In the genomic region with DNA sequence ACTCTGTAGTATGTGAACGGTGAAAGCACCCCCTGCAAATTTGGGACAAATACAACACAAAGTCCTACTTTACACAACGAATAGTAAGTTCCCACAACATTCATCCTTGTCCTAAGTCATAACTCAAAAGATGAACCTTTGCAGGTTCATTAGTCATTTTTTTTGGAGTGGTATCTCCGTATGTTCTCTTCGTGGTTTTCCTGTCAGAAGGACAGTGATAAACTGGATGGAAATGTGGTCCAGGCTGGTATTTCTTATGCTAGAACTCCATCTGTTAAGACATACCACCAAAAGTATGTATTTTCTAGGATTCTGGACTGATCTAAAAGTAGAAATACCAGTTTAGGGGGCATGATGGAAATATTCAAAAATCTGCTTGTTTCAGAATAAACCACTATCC, we compare ENCODE assay signal across 9 mouse cellular contexts. TPM values are rescaled to one million over a fixed set of nuclear protein-coding genes. Genes with fewer than 3 reads are reported as not detected.
DNase-seq lines count a peak whose midpoint lies in the region; ATAC-seq and TF ChIP-seq lines count a peak whose summit lies in the region.
"Had no signal": no experiment of that assay in that cellular context is flagged by ENCODE, and none has a peak within 500 bp of the region (broad histone marks: within the 10 kb centered on the region; RNA-seq: fewer than 3 reads in every experiment).

No protein-coding gene starts in this region.

- WGBS in lung, embryonic 16.5 days, result 66% methylated on average over 4 of the region's 4 CpGs
- 88% methylated on average over 4 of the region's 4 CpGs for WGBS in forebrain, embryonic 12.5 days
- WGBS in limb, embryonic 13.5 days, result 85% methylated on average over 4 of the region's 4 CpGs
- 68% methylated on average over 4 of the region's 4 CpGs for WGBS in small intestine, adult 2 months

- H3K4me2 ChIP-seq in lung, embryonic 16.5 days (ENCODE audit: low read depth, low read length), result peak overlapping the region; percentile 67
- H3K4me2 ChIP-seq in forebrain, embryonic 12.5 days, result peak overlapping the region; percentile 95
- peak overlapping the region; percentile 80 for H3K4me2 ChIP-seq in limb, embryonic 13.5 days (replicated peaks)

- H3K9ac ChIP-seq in lung, embryonic 16.5 days (ENCODE audit: low read length), result peak overlapping the region; percentile 81
- H3K9ac ChIP-seq in forebrain, embryonic 12.5 days, result no peak overlapping the region
- H3K9ac ChIP-seq in limb, embryonic 13.5 days, result peak overlapping the region; percentile 86; the same call in 1 of the 2 replicates

- ATAC-seq in lung, embryonic 16.5 days (ENCODE audit: low read depth), result no peak
- ATAC-seq in forebrain, embryonic 12.5 days (ENCODE audit: low FRiP score), result no peak
- no peak for ATAC-seq in limb, embryonic 13.5 days (ENCODE audit: low FRiP score, low read depth)

- TF ChIP-seq POLR2A in small intestine, adult 2 months (IDR thresholded peaks at IDR 0.05; ENCODE audit: low read depth, low read length), result no peak

- H3K27me3 ChIP-seq in lung, embryonic 16.5 days (ENCODE audit: control insufficient read depth, insufficient read depth, low read depth, low read length), result no peaks in the 10 kb centered on the region
- H3K27me3 ChIP-seq in forebrain, embryonic 12.5 days, result no peaks in the 10 kb centered on the region
- no peaks in the 10 kb centered on the region for H3K27me3 ChIP-seq in limb, embryonic 13.5 days
- no peaks in the 10 kb centered on the region for H3K27me3 ChIP-seq in small intestine, adult 2 months (ENCODE audit: control insufficient read depth, insufficient read depth, low read length)

- peak overlapping the region; percentile 87 for H3K4me3 ChIP-seq in lung, embryonic 16.5 days (ENCODE audit: low read length)
- H3K4me3 ChIP-seq in forebrain, embryonic 12.5 days (replicated peaks), result peak overlapping the region; percentile 69; the same call in 1 of the 2 replicates
- peak overlapping the region; percentile 79 for H3K4me3 ChIP-seq in limb, embryonic 13.5 days
- H3K4me3 ChIP-seq in small intestine, adult 2 months (ENCODE audit: low read depth, low read length), result no peak overlapping the region

- DNase-seq in lung, postnatal 25 days (ENCODE audit: low spot score), result no peak
- no peak for DNase-seq in right cerebral cortex, postnatal 14 days
- no peak for DNase-seq in layer of hippocampus, adult 11-12 months (ENCODE audit: low spot score)
- no peak for DNase-seq in layer of hippocampus, postnatal 36 days

- TF ChIP-seq CTCF in small intestine, adult 2 months (IDR thresholded peaks at IDR 0.05; ENCODE audit: extremely low read depth, insufficient read length, insufficient replicate concordance, low read depth, low read length), result no peak

- H3K9me3 ChIP-seq in lung, embryonic 16.5 days (ENCODE audit: control insufficient read depth, low read length), result no peaks in the 10 kb centered on the region
- H3K9me3 ChIP-seq in forebrain, embryonic 12.5 days, result no peaks in the 10 kb centered on the region
- H3K9me3 ChIP-seq in limb, embryonic 13.5 days, result no peaks in the 10 kb centered on the region

- H3K36me3 ChIP-seq in lung, embryonic 16.5 days (ENCODE audit: control insufficient read depth, insufficient read depth, low read length), result peaks cover 2% of the 10 kb centered on the region; the same call in 1 of the 2 replicates
- peaks cover 7% of the 10 kb centered on the region; the same call in 1 of the 2 replicates for H3K36me3 ChIP-seq in forebrain, embryonic 12.5 days (replicated peaks)
- peaks cover 16% of the 10 kb centered on the region for H3K36me3 ChIP-seq in limb, embryonic 13.5 days
- H3K36me3 ChIP-seq in small intestine, adult 2 months (ENCODE audit: control insufficient read depth, insufficient read depth, low read length), result peaks cover 10% of the 10 kb centered on the region

- no peak overlapping the region for H3K27ac ChIP-seq in lung, embryonic 16.5 days (ENCODE audit: low read length)
- no peak overlapping the region for H3K27ac ChIP-seq in forebrain, embryonic 12.5 days
- H3K27ac ChIP-seq in limb, embryonic 13.5 days, result no peak overlapping the region
- peak overlapping the region; percentile 83 for H3K27ac ChIP-seq in small intestine, adult 2 months (ENCODE audit: insufficient read depth, low read depth, low read length)

- peaks cover 14% of the 10 kb centered on the region for H3K4me1 ChIP-seq in lung, embryonic 16.5 days (replicated peaks; ENCODE audit: control insufficient read depth, insufficient read depth, low read length)
- H3K4me1 ChIP-seq in forebrain, embryonic 12.5 days, result peaks cover 17% of the 10 kb centered on the region
- H3K4me1 ChIP-seq in limb, embryonic 13.5 days, result peaks cover 32% of the 10 kb centered on the region
- peaks cover 6% of the 10 kb centered on the region; the same call in 1 of the 2 replicates for H3K4me1 ChIP-seq in small intestine, adult 2 months (ENCODE audit: control insufficient read depth, insufficient read depth, insufficient read length, low read length)

RNA-seq across cellular contexts. Expression of gene Erlin1, which starts 1.4 kb away (rescaled TPM):
- 39.3 and 39.8 TPM in 2 replicates for polyA plus RNA-seq in lung, embryonic 16.5 days (2015; fragmentation: Nextera tagmentation; extraction: Ambion mirVana)
- 21.0 and 22.4 TPM in 2 replicates for polyA plus RNA-seq in forebrain, embryonic 12.5 days (2016; fragmentation: Nextera tagmentation; extraction: Ambion mirVana)
- polyA plus RNA-seq in limb, embryonic 13.5 days (2015; fragmentation: Nextera tagmentation; extraction: Ambion mirVana), result 34.2 and 34.8 TPM in 2 replicates
- polyA plus RNA-seq in small intestine, adult 2 months (2012; rRNA removed), result 4.1 and 10.9 TPM in 2 replicates
- 10 to 100 TPM; 20.1 to 21.5 TPM for total RNA-seq in layer of hippocampus, postnatal 36 days (2021)

RNA-seq across cellular contexts. Expression of gene Chuk, which starts 39.0 kb away (rescaled TPM):
- polyA plus RNA-seq in lung, embryonic 16.5 days (2015; fragmentation: Nextera tagmentation; extraction: Ambion mirVana), result 40.1 and 40.2 TPM in 2 replicates
- polyA plus RNA-seq in forebrain, embryonic 12.5 days (2016; fragmentation: Nextera tagmentation; extraction: Ambion mirVana), result 65.1 and 70.9 TPM in 2 replicates
- 42.5 and 46.8 TPM in 2 replicates for polyA plus RNA-seq in limb, embryonic 13.5 days (2015; fragmentation: Nextera tagmentation; extraction: Ambion mirVana)
- polyA plus RNA-seq in small intestine, adult 2 months (2012; rRNA removed), result 5.1 and 12.4 TPM in 2 replicates
- 10 to 100 TPM; 51.1 to 53.6 TPM for total RNA-seq in layer of hippocampus, postnatal 36 days (2021)

RNA-seq across cellular contexts. Expression of gene Cyp2c23, which starts 39.2 kb away (rescaled TPM):
- polyA plus RNA-seq in lung, embryonic 16.5 days (2015; fragmentation: Nextera tagmentation; extraction: Ambion mirVana), result 0.55 and 1.4 TPM in 2 replicates
- not detected in 2 replicates for polyA plus RNA-seq in forebrain, embryonic 12.5 days (2016; fragmentation: Nextera tagmentation; extraction: Ambion mirVana)
- 0.14 and 0.15 TPM in 2 replicates for polyA plus RNA-seq in limb, embryonic 13.5 days (2015; fragmentation: Nextera tagmentation; extraction: Ambion mirVana)
- polyA plus RNA-seq in small intestine, adult 2 months (2012; rRNA removed), result 0.37 and 0.71 TPM in 2 replicates
- total RNA-seq in layer of hippocampus, postnatal 36 days (2021), result not detected
- polyA plus RNA-seq: embryonic facial prominence, embryonic 11.5 days had no signal
